Mouse (Mus musculus): Measurements from ENCODE around the gene Hist1h2ae. TPM values are rescaled to one million over a fixed set of nuclear protein-coding genes. Genes with fewer than 3 reads are reported as not detected.

Gene Hist1h2ae
- polyA plus RNA-seq (2014; fragmentation: Illumina TruSeq; extraction: RNeasy Lipid Tissue Mini Kit (QIAGEN cat#74804); ENCODE audit: low read depth, low replicate concordance), result not detected

DNA sequence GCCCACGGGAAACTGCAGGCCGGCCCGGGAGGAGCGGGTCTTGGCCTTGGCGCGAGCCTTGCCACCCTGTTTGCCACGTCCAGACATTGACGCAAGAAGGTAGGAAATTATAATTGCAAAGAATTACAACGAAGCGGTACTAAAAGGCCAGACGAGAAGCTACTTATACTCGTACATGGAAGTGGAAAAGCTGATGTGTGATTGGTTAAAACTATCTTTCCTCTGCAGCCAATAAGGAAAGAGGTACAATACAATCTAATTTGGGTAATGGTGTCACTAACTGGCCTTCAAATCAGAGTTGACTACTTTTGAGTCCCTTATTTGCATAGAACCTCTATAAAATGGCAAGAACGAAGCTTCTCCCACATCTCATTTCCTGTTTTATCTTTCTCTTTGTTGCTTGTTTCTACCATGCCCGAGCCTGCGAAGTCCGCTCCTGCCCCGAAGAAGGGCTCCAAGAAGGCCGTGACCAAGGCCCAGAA lies at the start of gene Hist1h2ae, which contains the start of gene Hist1h2bg:
Gene Hist1h2ae, minus strand, starts transcription at position 199 of the 482 bp plus-strand sequence.
Gene Hist1h2bg, plus strand, starts transcription at position 375 of the 482 bp plus-strand sequence.

DNA sequence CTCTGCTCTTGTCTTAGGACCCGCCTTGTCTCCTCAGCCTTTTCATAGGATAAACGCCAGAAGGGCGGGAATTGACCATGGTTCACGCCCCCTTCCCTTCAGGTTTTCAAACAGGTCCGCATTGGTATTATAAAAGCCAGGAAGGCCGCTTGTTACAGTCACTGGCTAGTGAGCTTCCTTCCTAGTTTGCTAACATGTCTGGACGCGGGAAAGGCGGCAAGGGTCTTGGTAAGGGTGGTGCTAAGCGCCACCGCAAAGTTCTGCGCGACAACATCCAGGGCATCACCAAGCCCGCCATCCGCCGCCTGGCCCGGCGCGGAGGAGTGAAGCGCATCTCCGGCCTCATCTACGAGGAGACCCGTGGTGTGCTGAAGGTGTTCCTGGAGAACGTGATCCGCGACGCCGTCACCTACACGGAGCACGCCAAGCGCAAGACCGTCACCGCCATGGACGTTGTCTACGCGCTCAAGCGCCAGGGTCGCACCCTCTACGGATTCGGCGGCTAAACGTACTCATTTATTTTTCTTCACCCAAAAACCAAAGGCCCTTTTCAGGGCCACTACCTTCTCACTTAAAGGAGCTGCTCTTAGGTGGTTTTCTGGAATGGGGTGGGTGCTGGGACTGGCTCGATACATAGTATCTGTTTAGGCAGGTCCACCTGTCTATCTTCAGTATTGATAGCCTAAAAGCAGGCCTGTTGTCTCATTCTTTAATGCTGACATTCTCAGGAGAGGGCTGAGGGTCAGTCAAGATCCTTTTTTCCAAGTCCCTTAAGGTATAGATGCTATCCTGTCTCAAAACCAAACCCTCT lies 10.6 kb upstream of the Hist1h2ae start, which contains the start of gene Hist1h4d:
Gene Hist1h4d, plus strand, starts transcription at position 191 of the 811 bp plus-strand sequence.

DNA sequence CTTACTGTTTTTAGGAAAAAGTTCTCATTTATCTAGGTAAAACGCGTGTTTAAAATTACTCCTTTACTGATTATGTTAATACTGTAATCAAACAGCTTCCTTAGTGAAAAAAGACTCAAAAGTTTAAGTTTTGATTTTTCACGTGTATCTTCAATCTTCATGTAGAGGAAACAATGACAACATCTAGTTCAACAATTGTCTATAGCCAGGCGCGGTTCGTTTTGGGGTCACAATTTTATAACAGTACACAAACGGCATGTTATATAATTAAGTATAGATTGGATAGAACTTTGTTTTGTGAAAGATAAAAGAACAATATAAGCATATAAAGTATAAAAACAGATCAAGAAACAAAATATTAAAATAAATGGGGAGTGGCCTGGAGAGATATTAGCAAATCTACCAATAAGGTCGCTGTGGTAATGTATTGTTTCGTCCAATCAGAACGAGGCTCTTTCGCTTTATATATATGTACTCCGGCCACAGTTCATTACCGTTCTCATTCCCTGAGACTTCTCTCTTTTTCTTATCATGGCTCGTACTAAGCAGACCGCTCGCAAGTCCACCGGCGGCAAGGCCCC lies 4.3 kb upstream of the Hist1h2ae start, which contains the start of gene Hist1h3d:
Gene Hist1h3d, plus strand, starts transcription at position 493 of the 581 bp plus-strand sequence.

DNA sequence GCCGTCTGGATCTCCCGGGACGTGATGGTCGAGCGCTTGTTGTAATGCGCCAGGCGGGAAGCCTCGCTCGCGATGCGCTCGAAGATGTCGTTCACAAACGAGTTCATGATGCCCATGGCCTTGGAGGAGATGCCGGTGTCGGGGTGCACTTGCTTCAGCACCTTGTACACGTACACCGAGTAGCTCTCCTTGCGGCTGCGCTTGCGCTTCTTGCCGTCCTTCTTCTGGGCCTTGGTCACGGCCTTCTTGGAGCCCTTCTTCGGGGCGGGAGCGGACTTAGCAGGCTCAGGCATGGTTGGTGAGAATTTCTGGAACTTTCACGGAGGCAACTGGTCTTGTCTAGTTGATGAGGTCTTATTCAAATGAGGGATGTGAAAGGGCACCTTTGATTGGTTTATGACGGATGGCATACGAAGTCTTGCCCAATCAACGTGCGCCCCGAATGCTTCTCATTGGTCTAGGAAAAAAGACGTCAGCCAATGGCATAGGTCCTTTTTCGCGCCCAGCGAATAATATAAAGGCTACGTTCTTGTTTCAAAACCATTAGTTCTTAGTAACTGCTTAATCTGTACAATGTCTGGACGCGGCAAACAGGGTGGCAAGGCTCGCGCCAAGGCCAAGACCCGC lies 3.0 kb upstream of the Hist1h2ae start, which contains the start of the genes Hist1h2bf and Hist1h2ad:
Gene Hist1h2bf, minus strand, starts transcription at position 299 of the 627 bp plus-strand sequence.
Gene Hist1h2ad, plus strand, starts transcription at position 484 of the 627 bp plus-strand sequence.

DNA sequence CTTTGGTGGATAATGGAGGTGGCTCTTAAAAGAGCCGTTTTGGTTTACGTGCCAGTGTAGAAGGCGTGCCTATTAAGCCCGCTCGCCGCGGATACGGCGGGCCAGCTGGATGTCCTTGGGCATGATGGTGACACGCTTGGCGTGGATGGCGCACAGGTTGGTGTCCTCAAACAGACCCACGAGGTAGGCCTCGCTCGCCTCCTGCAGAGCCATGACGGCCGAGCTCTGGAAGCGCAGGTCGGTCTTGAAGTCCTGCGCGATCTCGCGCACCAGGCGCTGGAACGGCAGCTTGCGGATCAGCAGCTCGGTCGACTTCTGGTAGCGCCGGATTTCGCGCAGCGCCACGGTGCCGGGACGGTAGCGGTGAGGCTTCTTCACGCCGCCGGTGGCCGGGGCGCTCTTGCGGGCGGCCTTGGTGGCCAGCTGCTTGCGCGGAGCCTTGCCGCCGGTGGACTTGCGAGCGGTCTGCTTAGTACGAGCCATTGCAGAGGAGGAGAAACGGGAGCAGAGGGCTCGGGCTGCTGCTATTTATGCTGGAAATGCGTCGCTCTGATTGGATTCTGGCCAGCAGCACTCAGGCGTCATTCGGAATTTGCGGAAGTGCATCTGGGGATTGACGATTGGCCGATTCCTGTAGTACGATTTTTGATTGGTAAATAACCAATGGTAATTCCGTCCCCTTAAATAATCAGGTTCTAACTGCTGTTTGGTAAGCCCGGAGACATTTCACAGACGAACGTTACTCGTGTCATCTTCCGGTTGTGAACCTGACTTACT lies 8.9 kb downstream of the Hist1h2ae start, which contains the start of gene Hist1h3e:
Gene Hist1h3e, minus strand, starts transcription at position 487 of the 777 bp plus-strand sequence.

DNA sequence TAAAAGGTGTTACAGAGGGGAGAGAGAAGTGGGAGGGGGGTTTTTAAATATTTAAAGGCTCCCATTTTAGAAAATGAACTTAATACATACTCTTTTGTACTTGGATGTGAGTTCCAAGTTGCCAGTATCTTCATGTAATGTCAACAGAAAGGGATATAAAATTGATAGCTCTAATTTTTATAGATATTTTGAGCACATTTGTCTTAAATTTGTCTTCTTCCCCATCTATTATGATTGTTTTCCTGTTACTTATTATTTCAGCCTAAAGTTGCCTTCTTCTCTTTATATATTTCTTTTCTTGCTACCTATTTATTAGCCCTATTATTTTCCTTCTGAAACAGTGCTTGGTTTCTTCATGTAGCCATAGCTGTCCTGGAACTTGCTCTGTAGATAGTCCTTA lies 18.1 kb downstream of the Hist1h2ae start, which contains the start of gene Hist1h1d:
Gene Hist1h1d, plus strand, starts transcription at position 301 of the 400 bp plus-strand sequence.

DNA sequence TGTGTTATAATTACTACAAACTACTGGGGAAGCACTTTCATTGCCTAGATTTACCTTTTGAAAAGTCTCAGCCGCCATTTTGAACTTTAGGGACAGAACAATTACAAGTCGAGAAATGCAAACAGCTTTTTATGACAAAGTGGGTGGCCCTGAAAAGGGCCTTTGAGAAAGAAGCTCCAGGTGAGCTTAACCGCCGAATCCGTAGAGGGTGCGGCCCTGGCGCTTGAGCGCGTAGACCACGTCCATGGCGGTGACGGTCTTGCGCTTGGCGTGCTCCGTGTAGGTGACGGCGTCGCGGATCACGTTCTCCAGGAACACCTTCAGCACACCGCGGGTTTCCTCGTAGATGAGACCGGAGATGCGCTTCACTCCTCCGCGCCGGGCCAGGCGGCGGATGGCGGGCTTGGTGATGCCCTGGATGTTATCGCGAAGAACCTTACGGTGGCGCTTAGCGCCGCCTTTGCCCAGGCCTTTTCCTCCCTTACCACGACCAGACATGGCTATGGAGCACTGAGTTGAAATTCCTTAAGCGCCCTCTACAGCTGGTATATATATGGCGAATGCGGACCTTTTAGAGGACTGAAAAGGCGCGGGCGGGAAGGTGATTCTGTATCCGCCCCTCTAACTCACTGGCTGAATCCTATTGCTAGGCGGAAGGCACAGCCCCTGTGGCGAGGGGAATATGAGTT lies 19.7 kb downstream of the Hist1h2ae start, which contains the start of gene Hist1h4f:
Gene Hist1h4f, minus strand, starts transcription at position 503 of the 689 bp plus-strand sequence.

DNA sequence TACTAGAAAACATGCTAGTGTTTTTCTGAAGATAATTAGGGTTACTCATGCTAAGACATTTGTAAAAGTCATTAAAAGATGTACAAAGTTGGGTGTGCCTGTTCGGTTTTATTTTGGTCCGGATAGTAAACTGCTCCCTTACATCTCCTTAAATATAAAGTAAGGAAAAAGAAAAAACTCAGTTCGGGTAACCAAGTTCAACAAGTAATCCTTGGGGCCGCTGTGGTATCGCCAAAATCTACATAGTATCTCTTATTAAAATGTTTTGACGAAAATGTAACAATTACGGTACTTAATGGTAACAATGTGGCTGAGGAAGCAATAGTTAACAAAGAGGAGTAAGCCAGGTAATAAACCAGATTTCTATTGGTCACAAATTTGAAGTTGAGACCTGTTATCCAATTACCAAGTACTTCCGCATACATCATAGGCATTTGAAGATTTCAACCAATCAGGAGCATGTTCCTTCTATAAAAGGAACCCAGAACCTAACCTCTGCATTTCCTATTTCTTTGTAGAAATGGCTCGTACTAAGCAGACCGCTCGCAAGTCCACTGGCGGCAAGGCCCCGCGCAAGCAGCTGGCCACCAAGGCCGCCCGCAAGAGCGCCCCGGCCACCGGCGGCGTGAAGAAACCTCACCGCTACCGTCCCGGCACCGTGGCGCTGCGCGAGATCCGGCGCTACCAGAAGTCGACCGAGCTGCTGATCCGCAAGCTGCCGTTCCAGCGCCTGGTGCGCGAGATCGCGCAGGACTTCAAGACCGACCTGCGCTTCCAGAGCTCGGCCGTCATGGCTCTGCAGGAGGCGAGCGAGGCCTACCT lies 26.8 kb downstream of the Hist1h2ae start, which contains the start of gene Hist1h3f:
Gene Hist1h3f, plus strand, starts transcription at position 88 of the 822 bp plus-strand sequence.

DNA sequence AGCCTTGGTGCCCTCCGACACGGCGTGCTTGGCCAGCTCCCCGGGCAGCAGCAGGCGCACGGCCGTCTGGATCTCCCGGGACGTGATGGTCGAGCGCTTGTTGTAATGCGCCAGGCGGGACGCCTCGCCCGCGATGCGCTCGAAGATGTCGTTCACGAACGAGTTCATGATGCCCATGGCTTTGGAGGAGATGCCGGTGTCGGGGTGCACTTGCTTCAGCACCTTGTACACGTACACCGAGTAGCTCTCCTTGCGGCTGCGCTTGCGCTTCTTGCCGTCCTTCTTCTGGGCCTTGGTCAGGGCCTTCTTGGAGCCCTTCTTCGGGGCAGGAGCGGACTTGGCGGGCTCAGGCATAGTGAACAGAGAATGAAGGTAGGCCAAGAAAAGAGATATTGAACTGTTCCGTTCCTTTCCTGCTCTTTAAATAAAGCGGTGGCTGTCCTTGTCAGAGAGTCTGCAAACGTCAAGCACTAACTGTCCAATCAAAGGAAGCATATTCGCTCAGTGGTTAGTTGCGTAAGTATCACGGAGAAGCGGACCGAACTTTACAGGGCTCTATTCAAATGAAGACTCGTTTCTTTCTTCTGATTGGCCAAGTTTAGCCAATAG lies 27.9 kb downstream of the Hist1h2ae start, which contains the start of gene Hist1h2bh:
Gene Hist1h2bh, minus strand, starts transcription at position 394 of the 609 bp plus-strand sequence.

DNA sequence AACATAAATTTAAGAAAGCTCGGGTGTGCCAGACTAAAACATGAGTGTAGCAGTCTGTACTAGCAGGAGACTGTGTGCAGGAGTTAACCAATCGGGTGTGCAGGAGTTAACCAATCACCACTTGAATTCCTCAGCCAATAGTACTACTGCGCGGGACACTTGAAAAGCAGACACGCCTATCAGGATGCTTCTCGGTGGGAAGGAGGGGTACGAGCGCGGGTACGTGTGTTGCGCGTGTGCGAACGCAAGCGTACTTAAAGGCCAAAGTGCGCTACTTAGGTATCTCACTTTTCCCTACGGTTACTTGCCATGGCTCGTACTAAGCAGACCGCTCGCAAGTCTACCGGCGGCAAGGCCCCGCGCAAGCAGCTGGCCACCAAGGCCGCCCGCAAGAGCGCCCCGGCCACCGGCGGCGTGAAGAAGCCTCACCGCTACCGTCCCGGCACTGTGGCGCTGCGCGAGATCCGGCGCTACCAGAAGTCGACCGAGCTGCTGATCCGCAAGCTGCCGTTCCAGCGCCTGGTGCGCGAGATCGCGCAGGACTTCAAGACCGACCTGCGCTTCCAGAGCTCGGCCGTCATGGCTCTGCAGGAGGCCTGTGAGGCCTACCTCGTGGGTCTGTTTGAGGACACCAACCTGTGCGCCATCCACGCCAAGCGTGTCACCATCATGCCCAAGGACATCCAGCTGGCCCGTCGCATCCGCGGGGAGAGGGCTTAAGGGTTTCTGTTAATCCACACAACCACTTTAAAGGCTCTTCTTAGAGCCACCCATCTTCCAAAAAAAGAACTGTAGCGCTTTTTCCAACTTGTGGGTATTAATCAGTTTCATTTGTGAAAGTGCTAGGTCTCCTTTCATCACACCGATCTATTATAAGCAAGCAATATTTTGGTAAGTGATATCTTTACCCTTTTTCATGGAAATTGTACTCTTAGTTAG lies 35.6 kb downstream of the Hist1h2ae start, which contains the start of gene Hist1h3g:
Gene Hist1h3g, plus strand, starts transcription at position 286 of the 939 bp plus-strand sequence.

DNA sequence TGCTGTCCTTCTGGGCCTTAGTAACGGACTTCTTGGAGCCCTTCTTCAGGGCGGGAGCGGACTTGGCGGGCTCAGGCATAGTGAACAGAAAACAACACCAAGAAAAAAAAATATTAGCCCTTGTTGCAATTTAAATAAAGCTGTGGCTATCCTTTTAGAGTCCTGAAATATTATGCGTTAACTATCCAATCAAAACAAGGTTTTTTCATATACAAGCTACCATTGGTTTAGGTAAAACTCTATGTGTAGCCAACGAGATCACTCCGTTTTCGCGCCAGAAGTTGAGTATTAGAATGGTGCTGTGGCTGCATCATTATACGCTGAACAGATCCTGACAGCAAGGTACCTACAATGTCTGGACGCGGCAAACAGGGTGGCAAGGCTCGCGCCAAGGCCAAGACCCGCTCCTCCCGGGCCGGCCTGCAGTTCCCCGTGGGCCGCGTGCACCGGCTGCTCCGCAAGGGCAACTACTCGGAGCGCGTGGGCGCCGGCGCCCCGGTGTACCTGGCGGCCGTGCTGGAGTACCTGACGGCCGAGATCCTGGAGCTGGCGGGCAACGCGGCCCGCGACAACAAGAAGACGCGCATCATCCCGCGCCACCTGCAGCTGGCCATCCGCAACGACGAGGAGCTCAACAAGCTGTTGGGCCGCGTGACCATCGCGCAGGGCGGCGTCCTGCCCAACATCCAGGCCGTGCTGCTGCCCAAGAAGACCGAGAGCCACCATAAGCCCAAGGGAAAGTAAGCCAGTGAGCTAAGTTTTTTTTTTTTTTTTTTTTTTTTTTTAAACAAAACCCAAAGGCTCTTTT lies 37.3 kb downstream of the Hist1h2ae start, which contains the start of gene Hist1h2af:
Gene Hist1h2af, plus strand, starts transcription at position 347 of the 808 bp plus-strand sequence.

DNA sequence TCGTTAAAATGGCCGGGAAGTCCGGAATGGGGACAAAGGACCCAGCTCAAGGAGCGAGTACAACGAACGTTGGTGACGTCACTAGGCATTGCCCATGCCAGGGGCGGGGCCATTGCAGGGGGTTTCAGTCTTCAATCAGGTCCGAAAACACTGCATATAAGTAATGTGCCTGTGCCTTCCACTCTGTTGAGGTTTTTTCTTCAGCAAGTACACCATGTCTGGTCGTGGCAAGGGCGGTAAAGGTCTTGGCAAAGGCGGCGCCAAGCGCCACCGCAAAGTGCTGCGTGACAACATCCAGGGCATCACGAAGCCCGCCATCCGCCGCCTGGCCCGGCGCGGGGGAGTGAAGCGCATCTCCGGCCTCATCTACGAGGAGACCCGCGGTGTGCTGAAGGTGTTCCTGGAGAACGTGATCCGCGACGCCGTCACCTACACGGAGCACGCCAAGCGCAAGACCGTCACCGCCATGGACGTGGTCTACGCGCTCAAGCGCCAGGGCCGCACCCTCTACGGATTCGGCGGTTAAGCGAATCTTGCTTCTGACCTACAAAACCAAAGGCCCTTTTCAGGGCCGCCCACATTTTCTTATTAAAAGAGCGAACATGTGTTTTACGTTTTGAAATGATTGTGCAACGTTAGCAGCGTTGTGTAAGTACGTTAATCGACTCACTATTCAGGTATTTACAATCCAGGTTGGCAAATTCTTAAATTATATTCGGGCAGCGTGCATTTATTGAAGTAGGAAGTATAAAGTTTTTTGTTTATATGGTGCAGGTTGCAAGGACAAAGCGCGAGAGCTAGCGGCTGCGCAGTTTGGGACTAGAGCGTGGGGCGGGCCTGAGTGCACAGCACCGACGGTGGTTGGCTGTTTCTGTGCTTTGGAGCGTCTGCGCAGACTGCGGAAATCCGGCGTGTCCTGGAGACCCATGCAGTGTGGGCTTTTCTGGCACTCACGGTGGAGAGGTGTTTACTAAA lies 39.8 kb downstream of the Hist1h2ae start, which contains the start of gene Hist1h4h:
Gene Hist1h4h, plus strand, starts transcription at position 150 of the 975 bp plus-strand sequence.

All from sigmoid colon, adult 10 weeks (tissue).